Mouse (Mus musculus) stomach, postnatal 0 days (tissue): ENCODE measurements at regions not wholly inside any gene's neighbourhood (a gene's known extent, or its start where the extent isn't known, plus 50 kb on each side); places are given as distances from the start of the nearest gene placed in this dataset.

Source experiments
- CTCF ChIP-seq: IDR thresholded peaks from 2 replicates; pipeline ENCODE4 v1.5.1; 2016; ENCODE audit warnings: antibody characterized with exemption, low read depth, mild to moderate bottlenecking, moderate library complexity
- EP300 ChIP-seq: optimal IDR thresholded peaks from 2 replicates; pipeline ENCODE3; 2016; ENCODE audit warnings: antibody characterized with exemption

- TF ChIP-seq CTCF (no peak), EP300 (no peak)
Measured at GRCm38 (mm10) chr16:90666271-90666986, 60.8 kb downstream of the Mis18a start.
